Mouse (Mus musculus) mouse trophoblast stem cell (cell line): ENCODE results near the gene Fchsd2.

Experiments used
- in situ Hi-C, 2 experiments: fragments of 300-500 bp; cut with MseI, MboI; formaldehyde crosslinking; loops; 2 replicates in 1 of 2; 3 replicates in 1 of 2; pipeline ENCODE4 v1.15.1; 2025

The Fchsd2 gene

DNA sequence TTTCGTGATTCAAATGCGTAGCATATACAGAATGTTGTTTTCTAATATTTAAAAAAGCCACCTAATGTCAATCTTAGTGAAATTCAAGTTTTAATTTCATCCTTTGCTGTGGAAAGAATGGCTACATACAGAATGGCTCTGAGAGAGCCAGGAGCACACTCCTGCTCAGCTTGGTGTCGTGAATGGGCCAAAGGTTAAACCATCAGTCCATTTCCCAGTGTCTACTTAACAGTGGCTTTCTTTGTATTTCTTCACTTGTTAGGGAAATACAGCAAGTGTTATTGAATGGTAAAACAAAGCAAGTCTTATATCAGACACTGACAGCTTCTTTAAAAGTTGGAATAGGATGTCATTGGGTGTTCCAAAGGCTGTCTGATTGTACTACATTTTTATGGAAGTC, 80.7 kb downstream of the Fchsd2 start:
- in situ Hi-C loops, result no loop called here

DNA sequence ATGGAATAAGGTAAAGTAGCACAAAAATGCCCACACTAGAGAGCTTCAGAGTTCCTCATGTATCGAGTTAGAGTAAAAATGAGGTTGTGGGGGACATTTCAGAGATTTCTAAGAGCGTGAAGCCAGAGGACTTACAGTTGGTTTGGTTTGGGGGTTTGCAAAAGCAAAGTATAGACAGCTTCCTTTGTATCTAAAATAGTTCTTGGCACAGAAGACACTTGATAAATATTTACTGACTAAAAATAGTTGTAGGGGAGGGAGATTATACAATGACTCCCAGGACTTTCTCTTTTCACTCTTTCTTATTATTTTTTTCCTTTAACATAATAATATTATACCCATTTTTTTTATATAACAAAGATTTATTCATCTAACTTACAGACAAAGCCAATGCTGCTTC, 86.1 kb downstream of the Fchsd2 start:
- in situ Hi-C loops, result no loop called here

DNA sequence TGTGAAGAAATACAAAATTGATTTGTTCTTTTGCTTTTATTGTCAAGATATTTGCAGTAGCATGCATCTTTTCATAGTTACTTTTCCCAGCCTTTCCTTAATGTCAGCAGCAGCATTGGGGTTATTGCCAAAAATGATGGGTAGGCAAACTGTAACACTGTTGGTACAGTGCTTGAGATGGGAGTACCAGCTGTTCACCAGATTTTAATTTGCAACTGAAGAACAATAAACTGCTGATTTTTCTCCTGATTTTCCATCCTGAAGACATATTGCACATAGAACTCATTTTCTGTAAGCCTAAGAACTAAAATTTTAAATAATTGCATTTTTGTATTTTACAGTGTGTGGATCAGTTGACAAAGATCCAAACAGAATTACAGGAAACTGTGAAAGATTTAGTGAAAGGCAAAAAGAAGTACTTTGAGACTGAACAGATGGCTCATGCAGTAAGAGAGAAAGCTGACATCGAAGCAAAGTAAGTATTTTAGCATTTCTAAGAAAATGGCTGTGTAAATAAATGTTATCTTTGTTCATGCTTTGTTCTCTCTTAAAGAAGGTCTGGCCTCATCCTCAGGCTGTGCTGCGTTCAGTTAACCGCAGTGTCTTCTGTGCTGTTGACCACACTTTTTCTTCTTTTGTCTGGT, 98.8 kb downstream of the Fchsd2 start:
- in situ Hi-C loops, result no loop called here

DNA sequence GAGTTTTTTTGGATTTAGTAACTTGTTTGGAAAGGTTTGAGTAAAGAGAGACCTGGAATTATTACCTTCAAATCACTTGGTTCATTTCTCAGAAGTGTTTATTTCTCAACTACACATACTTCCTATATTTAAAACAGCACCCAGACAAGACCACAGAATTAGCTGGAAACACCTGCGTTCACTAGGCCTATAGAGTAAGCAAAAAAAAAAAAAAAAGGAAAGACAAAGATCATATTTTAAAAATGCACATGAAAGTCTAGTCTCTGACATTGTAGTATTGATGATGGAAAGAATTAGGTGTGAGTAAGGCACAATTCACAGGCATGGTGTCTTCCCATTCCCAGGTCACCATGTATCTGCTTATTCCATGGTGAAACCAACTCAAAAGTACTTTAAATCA, 118.2 kb downstream of the Fchsd2 start:
- in situ Hi-C loops, result no loop called here

DNA sequence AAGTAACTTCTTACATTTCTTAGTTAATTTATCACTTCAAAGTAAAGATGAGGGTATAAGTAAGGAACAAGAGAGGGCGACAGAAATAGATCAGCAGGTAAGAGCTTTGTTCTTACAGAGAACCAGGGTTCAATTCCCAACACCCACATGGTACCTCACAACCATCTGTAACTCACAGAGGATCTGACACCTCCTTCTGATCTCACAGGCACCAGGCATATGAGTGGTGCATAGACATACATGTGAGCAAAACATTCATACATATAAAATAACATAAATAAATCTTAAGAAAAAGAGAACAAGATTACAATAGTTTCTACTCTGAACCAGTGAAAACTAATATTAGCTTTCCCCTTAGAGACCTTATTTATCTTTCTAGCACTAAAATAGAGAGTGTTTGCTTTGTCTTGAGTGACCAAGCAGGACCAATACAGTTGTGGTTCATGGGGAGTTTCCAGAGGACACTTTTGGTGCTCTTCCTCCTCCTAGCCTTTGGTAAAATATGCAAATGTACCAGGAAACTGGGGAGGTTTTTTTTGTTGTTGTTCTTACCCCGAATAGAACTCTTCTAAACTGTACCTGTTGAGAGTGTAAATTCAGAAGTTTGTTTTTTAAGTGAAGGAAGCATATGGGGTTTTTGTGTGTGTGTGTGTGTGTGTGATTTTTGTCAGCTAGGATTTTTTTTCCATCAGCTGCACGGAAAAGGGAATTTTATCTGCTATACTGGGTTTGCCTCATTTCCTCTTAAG, 121.0 kb downstream of the Fchsd2 start:
- in situ Hi-C loops, result no loop called here

DNA sequence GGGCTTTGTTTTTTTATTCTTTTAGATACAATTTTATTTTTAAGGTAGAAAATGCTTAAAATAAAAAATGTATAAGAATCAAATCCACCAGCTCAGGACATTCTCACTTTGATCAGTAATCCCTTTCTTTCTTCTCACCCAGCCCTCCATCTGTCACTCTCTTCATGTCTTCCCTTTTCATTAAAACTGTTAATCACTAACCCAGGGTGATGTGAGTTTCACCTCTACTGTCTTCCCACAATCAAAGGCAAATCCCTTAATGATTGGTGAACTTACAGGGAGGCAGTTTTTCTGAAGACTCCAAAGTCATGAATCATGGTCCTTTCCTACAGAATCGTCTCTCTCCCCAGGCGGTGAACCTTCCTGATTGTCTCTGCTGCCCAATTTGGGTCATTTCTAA, 124.1 kb downstream of the Fchsd2 start:
- in situ Hi-C loops, result no loop called here

DNA sequence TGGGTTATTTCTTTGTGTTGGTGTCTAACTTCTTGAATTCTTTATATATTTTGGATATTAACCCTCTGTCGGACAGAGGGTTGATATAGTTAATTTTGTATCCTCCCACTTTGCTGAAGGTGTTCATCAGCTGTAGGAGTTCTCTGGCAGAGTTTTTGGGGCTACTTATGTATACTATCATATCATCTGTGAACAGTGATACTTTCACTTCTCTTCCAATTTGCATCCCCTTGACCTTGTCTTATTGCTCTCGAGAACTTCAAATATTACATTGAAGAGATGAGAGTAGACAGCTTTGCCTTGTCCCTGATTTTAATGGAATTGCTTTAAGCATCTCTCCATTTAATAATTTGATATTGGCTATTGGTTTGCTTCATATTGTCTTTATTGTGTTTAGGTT, 130.8 kb downstream of the Fchsd2 start:
- in situ Hi-C loops, result no loop called here

DNA sequence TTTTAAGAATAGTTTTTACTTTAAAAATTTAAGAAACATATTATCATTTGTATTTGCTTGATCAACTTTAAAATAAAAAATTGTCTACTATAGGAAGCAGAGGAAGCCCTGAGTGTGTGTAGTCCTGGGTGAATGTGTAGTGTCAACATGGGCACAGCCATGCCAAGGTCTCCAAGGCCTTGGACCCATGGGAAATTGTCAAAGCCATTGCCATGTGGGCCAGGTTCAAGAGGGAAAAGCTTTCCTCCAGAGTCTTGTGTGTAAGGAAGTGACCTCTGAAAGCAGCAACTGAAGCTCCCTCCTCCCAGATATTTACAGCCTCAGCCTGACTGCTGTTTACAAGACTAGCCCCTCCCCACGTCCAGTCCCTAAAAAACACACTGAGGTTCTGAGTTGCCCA, 136.7 kb downstream of the Fchsd2 start:
- in situ Hi-C loops, result no loop called here

DNA sequence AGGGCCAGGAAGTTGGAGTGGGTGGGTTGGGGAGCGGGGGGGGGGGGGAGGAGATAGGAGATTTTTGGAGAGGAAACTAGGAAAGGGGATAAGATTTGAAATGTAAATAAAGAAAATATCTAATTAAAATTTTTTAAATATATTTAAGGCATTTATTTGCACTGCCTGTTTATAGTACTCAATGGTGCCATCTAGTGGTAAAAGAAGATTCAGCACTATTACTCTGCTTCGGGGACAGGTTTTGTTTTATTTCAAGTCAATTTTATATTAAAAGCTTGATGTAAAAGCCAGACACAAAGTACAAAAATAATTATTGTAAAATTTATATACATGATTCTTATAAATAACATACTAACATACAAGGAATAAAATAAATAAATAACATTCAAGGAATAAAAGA, 138.8 kb downstream of the Fchsd2 start:
- in situ Hi-C loops, result loop anchor here (5.0 to 10.0 kb wide), 2 partner anchors 167 to 169 kb away; no protein-coding TSS in a partner anchor

DNA sequence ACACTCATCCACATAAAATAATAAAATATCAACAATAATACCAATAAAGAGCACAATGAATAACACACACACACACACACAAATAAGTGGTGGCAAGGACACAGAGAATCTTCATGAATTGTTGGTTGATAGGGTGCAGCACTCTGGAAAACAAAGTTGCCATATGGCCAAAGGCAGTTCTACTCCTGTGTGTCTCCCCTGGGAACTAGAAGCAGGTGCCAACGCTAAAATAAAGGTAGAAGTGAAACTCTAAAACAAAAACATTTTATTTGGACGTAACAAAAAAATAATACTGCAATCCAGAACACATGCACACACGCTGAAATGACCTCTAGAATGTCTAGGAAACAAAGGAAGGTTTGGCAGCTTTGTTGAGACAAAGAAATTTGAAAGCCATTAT, 140.1 kb downstream of the Fchsd2 start:
- in situ Hi-C loops, result loop anchor here (5.0 to 10.0 kb wide), 2 partner anchors 168 to 170 kb away; no protein-coding TSS in a partner anchor

DNA sequence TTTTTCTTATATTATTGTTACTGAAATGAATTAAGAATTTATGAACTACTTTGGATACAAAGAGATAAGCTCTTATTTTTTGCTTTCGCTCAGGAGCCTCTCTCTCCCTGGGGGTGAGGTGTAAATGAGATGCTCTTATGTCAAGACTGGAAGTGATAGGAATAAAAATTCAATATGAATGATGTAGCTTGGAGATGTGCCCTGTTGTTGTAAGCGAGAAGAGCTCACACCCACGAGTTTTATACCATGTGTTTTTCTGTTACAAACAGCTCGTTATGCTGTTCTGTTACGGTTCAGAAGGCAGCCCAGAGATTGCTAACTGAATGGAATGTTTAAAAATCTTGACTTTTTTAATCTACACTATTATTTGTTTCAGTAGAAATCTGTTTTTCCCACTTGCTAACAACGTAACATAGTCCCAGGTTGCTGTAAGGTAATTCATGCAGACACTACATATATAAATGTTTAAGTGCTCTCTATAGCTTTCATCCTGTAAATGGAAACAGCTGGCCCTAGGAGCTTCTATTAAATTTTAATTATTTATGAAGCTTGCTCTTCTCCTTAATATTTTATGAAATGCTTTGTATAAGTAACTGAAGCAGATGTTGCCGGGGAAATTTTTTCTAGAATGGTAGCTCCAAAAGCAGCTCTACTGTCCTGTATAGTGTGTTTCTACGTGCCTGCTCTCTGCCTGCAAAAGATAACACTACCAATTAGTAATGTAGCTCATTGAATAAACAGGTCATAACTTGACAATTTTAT, 144.2 kb downstream of the Fchsd2 start:
- in situ Hi-C loops, result loop anchor here in 1 of 2 experiments (10.0 kb wide), 1 partner anchor 172 kb away; no protein-coding TSS in a partner anchor

DNA sequence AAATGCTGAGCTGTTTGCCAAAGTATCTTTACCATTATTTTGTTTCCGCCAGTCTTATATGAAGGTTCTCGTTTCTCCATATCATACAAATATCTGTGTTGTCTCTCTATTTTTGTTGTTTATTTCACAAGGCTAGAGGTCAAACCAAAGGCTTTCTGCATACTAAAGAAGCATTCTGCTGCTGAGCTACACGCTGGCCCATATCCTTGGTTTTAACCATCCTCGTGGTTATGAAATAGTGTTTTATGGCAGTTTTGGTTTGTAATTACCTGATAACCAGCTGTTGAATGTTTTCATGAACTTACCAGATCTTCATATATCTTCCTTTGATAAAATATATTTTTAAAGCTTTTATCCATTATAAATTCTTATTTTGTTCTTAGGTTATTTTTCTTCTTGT, 156.1 kb downstream of the Fchsd2 start:
- in situ Hi-C loops, result no loop called here

DNA sequence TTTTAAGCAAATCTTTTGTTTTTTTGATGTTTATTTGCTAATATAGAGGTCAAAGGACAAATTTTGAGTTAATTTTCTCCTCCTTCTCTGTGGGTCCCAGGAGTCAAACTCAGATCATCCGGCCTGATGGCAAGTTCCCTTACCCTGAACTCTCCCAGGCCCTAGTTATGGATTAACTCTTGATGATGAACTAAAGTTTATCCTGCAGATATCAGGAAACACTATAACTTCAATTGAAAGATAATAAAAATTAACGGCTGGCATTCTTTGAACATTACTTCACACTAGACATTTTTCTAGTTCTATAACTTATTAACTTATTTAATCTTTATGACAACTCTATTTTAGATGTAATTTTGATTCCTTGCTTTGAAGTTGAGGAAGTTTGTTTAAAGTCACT, 156.5 kb downstream of the Fchsd2 start:
- in situ Hi-C loops, result no loop called here

DNA sequence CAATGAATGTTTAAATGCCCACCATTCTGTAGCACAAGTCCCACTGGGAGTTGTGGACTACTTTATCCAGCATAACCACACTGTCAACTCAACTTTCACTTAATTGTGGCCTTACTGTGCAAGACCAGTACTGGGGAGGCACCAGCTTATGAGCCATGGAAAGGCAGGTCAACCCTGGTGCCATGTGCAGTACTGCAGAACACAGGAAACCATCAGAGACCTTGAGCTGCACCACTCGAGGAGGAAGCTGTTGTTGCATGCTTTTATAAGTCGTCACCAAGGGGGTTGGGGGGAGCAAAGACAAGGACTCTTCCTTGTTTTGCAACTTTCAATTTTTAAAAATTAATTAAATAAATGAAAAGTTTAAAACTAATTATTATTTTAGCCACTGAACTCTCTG, 160.4 kb downstream of the Fchsd2 start:
- in situ Hi-C loops, result no loop called here

DNA sequence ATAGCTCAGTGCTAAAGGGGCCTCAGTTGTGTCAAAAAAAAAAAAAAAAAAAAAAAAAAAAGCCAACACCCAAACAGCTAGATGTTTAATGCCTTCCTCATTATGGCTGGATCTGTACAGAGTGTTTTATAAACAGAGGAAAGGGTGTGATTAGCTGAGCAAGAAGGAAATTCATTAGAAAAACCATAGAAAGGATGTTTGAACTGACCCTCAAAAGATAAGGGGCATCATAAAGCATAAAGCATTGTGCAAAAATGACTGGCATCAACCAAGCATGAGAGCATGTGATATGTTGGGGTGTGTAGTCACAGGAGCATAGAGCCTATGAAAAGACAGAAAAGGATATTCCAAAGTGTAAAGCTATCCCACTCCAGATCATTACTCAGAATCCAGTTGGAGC, 165.8 kb downstream of the Fchsd2 start:
- in situ Hi-C loops, result no loop called here

DNA sequence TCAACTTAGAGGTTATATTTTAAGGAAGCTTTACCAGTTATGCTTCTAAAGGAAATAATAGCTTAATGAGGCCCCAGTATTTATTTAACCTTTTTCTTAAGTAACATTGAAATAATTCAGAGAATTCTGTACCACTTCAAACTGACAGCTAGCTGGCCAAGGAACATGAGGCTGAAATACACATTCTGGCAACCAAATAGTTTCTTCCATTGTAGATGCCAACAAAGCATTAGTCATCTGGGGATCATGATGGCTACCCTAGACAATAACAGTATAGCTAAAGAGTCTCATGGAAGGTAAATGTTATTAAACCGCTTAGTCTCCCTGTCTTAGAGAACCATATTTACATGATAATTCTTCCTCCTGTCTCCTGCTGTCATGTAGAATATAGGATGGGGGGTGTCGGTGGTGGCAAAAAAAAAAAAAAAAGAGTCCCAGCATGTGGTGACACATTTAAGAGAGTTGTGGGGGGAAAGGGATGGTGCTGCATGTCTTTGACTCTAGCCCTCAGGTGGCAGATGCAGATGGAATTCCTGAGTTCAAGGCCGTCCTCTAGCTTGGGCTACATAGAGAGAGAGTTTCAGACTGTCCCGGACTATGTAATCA, 169.4 kb downstream of the Fchsd2 start:
- in situ Hi-C loops, result no loop called here

DNA sequence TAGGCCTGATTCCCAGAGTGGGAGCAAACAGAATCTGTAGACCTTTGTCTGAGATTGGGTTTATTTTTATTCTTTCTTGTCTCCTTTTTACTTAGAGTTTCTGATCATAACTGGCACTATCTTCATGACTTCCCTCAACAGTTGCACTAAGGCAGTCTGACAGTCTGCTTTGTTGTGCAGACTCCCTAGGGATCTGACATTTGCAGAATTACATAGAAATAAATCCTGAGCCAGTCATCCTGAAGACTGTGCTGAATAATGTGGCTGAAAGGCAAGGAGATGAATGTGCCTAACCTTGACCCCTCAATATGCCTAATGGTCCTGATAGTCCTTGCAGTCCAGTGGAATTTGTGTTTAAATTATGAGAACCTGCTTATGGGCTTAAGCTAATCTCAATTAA, 170.8 kb downstream of the Fchsd2 start:
- in situ Hi-C loops, result no loop called here

DNA sequence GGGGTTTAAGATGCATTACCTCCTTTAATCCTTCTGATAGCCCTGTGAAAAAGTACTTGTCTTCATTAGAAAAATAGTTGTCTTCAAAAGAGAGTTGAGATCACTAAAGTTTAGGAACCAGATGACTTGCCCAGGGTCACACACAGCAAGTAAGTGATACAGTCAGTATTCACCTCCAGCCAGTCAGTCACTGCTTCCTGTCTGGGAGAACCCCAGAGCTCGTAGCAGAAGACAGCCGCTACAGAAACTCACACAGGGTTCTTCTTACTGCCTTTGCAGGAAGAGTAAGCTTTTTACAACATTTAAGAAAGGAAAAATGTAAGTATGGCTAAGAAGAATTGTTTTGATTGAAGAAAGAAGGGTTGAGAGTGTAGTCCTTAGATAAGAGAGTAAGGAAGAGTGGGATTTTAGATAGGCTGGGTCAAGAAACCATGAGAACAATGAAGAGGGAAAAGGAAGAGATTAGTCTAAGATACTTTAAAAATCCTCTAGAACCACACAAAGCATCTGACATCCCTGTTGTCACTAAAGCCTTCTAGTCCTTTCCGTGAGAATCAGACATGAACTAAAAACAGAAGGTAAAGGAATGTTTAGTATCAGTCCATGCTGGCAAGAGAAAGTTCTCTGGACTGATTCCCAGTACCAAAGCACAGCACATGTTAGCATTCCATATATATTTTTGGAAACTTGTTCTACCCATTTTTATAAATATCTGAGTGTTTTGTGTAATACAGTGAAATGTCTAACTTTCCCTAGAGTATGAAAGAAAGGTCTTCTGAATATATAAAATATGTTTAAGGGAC, 175.0 kb downstream of the Fchsd2 start:
- in situ Hi-C loops, result no loop called here

DNA sequence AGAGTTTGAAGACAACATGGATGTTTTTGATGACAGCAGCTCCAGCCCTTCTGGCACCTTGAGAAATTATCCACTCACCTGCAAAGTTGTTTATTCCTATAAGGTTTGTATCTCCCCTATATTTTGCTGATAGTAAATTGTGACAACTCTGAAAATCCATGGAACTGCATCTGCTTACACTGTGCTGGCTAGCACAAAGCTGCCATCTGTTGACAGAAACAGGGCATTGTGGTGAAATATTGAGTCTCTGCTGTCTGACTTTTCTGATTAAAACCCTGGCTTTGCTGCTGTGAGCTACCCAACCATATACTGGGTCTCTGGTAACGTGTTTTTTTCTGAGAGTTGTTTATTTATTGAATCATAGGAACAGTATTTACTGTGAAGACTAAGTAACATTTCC, 178.9 kb downstream of the Fchsd2 start:
- in situ Hi-C loops, result no loop called here

DNA sequence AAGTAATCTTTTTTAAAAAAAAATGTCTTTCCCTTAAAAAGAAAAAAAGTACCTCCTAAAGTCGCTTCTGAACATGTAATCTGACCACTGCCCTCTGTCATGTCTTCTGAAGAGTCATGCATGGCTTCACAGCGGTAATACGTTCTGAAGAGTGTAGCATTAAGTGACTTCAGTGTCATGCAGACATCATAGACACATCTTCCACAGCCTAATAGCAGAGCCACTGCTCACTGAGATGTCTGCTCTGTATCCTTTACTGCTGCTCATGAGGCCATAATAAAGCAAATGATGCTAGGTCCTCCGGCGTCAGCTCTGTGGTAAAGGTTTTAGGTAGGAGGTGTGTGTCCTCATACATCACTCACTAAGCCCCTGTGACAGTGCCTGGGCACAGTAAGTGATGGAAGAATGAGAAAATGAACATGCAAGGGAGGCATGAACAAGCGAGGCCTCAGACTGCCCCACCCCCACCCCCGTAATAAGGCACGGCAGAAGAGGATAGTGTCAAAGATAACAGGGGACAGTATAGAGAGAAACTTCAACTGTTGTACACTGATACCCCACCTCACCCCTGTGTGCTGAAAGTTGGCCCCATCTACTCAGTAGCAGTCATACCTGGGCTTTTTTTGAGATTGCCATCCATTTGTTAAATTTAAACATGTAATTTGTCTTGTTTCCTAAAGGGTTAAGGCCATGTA, 179.9 kb downstream of the Fchsd2 start:
- in situ Hi-C loops, result no loop called here

DNA sequence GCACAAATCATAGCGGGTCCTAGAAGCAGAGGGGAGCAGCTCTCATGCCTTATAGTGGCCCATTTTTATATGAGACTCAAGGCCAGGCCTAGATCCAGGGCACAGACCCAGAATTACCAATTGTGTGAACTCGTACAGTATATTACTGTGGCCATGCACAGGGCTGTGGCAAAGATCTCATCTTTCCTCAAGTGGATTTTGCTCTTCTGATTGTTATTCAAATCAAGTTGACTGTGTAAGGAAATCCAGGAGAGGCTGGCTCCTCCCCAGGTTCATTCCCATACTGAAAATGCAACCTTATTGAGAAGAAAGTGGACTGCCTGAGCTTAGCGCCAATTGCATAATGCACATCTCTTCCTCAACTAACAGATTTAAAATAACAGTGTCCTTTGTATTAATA, 190.1 kb downstream of the Fchsd2 start:
- in situ Hi-C loops, result loop anchor here (10.0 kb wide), 1 partner anchor 218 kb away; no protein-coding TSS in a partner anchor
